Mouse (Mus musculus): ENCODE measurements at regions not wholly inside any gene's neighbourhood (a gene's known extent, or its start where the extent isn't known, plus 50 kb on each side); places are given as distances from the start of the nearest gene placed in this dataset.

GRCm38 (mm10) chr10:12177482-12177881 is 691.7 kb downstream of the Utrn start:
- Histone ChIP-seq H3K9ac (replicated peaks) (no peak overlapping the region), H3K9me3 (replicated peaks) (no peaks in the 10 kb centered on the region), H3K4me1 (no peaks in the 10 kb centered on the region), H3K4me2 (no peak overlapping the region), H3K27me3 (replicated peaks) (no peaks in the 10 kb centered on the region), H3K4me3 (replicated peaks) (no peak overlapping the region), H3K36me3 (no peaks in the 10 kb centered on the region), H3K27ac (replicated peaks) (no peak overlapping the region)
- WGBS: 75% methylated on average over 1 of the region's 1 CpGs
- ATAC-seq (ENCODE audit: low FRiP score): no peak

- Histone ChIP-seq H3K9me3 (replicated peaks) (no peaks in the 10 kb centered on the region), H3K4me3 (replicated peaks) (no peak overlapping the region), H3K36me3 (no peaks in the 10 kb centered on the region), H3K27me3 (replicated peaks) (no peaks in the 10 kb centered on the region), H3K4me1 (no peaks in the 10 kb centered on the region), H3K27ac (replicated peaks) (no peak overlapping the region), H3K9ac (replicated peaks) (no peak overlapping the region), H3K4me2 (no peak overlapping the region)
- ATAC-seq (ENCODE audit: low FRiP score): no peak
- 86% methylated on average over 4 of the region's 4 CpGs for WGBS
Measured at GRCm38 (mm10) chr10:12180965-12181364, 688.2 kb downstream of the Utrn start.

GRCm38 (mm10) chr10:12186918-12187639 is 682.1 kb downstream of the Utrn start:
- Histone ChIP-seq H3K4me1 (peaks cover 4% of the 10 kb centered on the region; the same call in 1 of the 2 replicates), H3K9ac (replicated peaks) (no peak overlapping the region), H3K36me3 (no peaks in the 10 kb centered on the region), H3K27me3 (replicated peaks) (no peaks in the 10 kb centered on the region), H3K27ac (replicated peaks) (no peak overlapping the region), H3K4me3 (replicated peaks) (no peak overlapping the region), H3K4me2 (0 out of 2 replicates have a peak overlapping the region, but pooled peaks have one; percentile 1), H3K9me3 (replicated peaks) (no peaks in the 10 kb centered on the region)
- 56% methylated on average over 13 of the region's 13 CpGs for WGBS
- ATAC-seq (ENCODE audit: low FRiP score): no peak

GRCm38 (mm10) chr10:12187669-12188342 is 681.4 kb downstream of the Utrn start:
- no peaks in the 10 kb centered on the region for H3K27me3 ChIP-seq (replicated peaks)
- 71% methylated on average over 8 of the region's 8 CpGs for WGBS
- 0 out of 2 replicates have a peak overlapping the region, but pooled peaks have one; percentile 1 for H3K4me2 ChIP-seq
- peaks cover 4% of the 10 kb centered on the region; the same call in 1 of the 2 replicates for H3K4me1 ChIP-seq
- no peak overlapping the region for H3K9ac ChIP-seq (replicated peaks)
- H3K36me3 ChIP-seq: no peaks in the 10 kb centered on the region
- H3K9me3 ChIP-seq (replicated peaks): no peaks in the 10 kb centered on the region
- no peak overlapping the region for H3K4me3 ChIP-seq (replicated peaks)
- no peak overlapping the region for H3K27ac ChIP-seq (replicated peaks)
- ATAC-seq (ENCODE audit: low FRiP score): no peak

GRCm38 (mm10) chr10:12190435-12190834 is 678.7 kb downstream of the Utrn start:
- ATAC-seq (ENCODE audit: low FRiP score): no peak
- Histone ChIP-seq H3K9me3 (replicated peaks) (no peaks in the 10 kb centered on the region), H3K4me3 (replicated peaks) (no peak overlapping the region), H3K9ac (replicated peaks) (no peak overlapping the region), H3K27me3 (replicated peaks) (no peaks in the 10 kb centered on the region), H3K4me2 (no peak overlapping the region), H3K4me1 (peaks cover 4% of the 10 kb centered on the region; the same call in 1 of the 2 replicates), H3K36me3 (no peaks in the 10 kb centered on the region), H3K27ac (replicated peaks) (no peak overlapping the region)
- WGBS: 29% methylated on average over 3 of the region's 3 CpGs

- no peak overlapping the region for H3K4me2 ChIP-seq
- no peak overlapping the region for H3K9ac ChIP-seq (replicated peaks)
- H3K4me3 ChIP-seq (replicated peaks): no peak overlapping the region
- H3K27me3 ChIP-seq (replicated peaks): no peaks in the 10 kb centered on the region
- no peak for ATAC-seq (ENCODE audit: low FRiP score)
- H3K27ac ChIP-seq (replicated peaks): no peak overlapping the region
- 94% methylated on average over 2 of the region's 2 CpGs for WGBS
- H3K4me1 ChIP-seq: no peaks in the 10 kb centered on the region
- no peaks in the 10 kb centered on the region for H3K9me3 ChIP-seq (replicated peaks)
- H3K36me3 ChIP-seq: no peaks in the 10 kb centered on the region
Measured at GRCm38 (mm10) chr10:12207301-12207700, 661.9 kb downstream of the Utrn start.

- Histone ChIP-seq H3K36me3 (no peaks in the 10 kb centered on the region), H3K9ac (replicated peaks) (no peak overlapping the region), H3K4me1 (no peaks in the 10 kb centered on the region), H3K4me2 (no peak overlapping the region), H3K27ac (replicated peaks) (no peak overlapping the region), H3K9me3 (replicated peaks) (no peaks in the 10 kb centered on the region), H3K27me3 (replicated peaks) (no peaks in the 10 kb centered on the region), H3K4me3 (replicated peaks) (no peak overlapping the region)
- ATAC-seq (ENCODE audit: low FRiP score): no peak
- WGBS: 27% methylated on average over 2 of the region's 2 CpGs
Measured at GRCm38 (mm10) chr10:12210181-12210580, 659.0 kb downstream of the Utrn start.

- Histone ChIP-seq H3K27ac (replicated peaks) (no peak overlapping the region), H3K4me1 (no peaks in the 10 kb centered on the region), H3K4me2 (no peak overlapping the region), H3K9ac (replicated peaks) (no peak overlapping the region), H3K36me3 (no peaks in the 10 kb centered on the region), H3K27me3 (replicated peaks) (no peaks in the 10 kb centered on the region), H3K9me3 (replicated peaks) (no peaks in the 10 kb centered on the region), H3K4me3 (replicated peaks) (no peak overlapping the region)
- ATAC-seq (ENCODE audit: low FRiP score): no peak
Measured at GRCm38 (mm10) chr10:12218879-12219278, 650.3 kb downstream of the Utrn start.

GRCm38 (mm10) chr10:12234141-12234540 is 635.0 kb downstream of the Utrn start:
- no peaks in the 10 kb centered on the region for H3K27me3 ChIP-seq (replicated peaks)
- no peaks in the 10 kb centered on the region for H3K36me3 ChIP-seq
- H3K4me3 ChIP-seq (replicated peaks): no peak overlapping the region
- H3K4me2 ChIP-seq: no peak overlapping the region
- no peak overlapping the region for H3K9ac ChIP-seq (replicated peaks)
- H3K4me1 ChIP-seq: no peaks in the 10 kb centered on the region
- WGBS: 72% methylated on average over 1 of the region's 1 CpGs
- H3K27ac ChIP-seq (replicated peaks): no peak overlapping the region
- no peak for ATAC-seq (ENCODE audit: low FRiP score)
- H3K9me3 ChIP-seq (replicated peaks): no peaks in the 10 kb centered on the region

- ATAC-seq (ENCODE audit: low FRiP score): peak; percentile 85
- Histone ChIP-seq H3K4me2 (no peak overlapping the region), H3K27ac (replicated peaks) (no peak overlapping the region), H3K9ac (replicated peaks) (no peak overlapping the region), H3K4me1 (no peaks in the 10 kb centered on the region), H3K27me3 (replicated peaks) (no peaks in the 10 kb centered on the region), H3K36me3 (no peaks in the 10 kb centered on the region), H3K4me3 (replicated peaks) (no peak overlapping the region), H3K9me3 (replicated peaks) (no peaks in the 10 kb centered on the region)
- 45% methylated on average over 3 of the region's 3 CpGs for WGBS
Measured at GRCm38 (mm10) chr10:12248853-12249252, 620.3 kb downstream of the Utrn start.

GRCm38 (mm10) chr10:12253274-12253673 is 615.9 kb downstream of the Utrn start:
- Histone ChIP-seq H3K27me3 (replicated peaks) (no peaks in the 10 kb centered on the region), H3K4me1 (no peaks in the 10 kb centered on the region), H3K9me3 (replicated peaks) (no peaks in the 10 kb centered on the region), H3K4me2 (no peak overlapping the region), H3K4me3 (replicated peaks) (no peak overlapping the region), H3K36me3 (no peaks in the 10 kb centered on the region), H3K27ac (replicated peaks) (no peak overlapping the region), H3K9ac (replicated peaks) (no peak overlapping the region)
- 73% methylated on average over 3 of the region's 3 CpGs for WGBS
- ATAC-seq (ENCODE audit: low FRiP score): no peak

GRCm38 (mm10) chr10:12285679-12286078 is 583.5 kb downstream of the Utrn start:
- H3K9ac ChIP-seq (replicated peaks): no peak overlapping the region
- H3K36me3 ChIP-seq: no peaks in the 10 kb centered on the region
- no peaks in the 10 kb centered on the region for H3K4me1 ChIP-seq

More at GRCm38 (mm10) chr10:12285679-12286078, 583.5 kb downstream of the Utrn start:
- H3K27ac ChIP-seq (replicated peaks): no peak overlapping the region
- no peak overlapping the region for H3K4me3 ChIP-seq (replicated peaks)
- WGBS: 90% methylated on average over 3 of the region's 3 CpGs
- H3K4me2 ChIP-seq: no peak overlapping the region
- no peaks in the 10 kb centered on the region for H3K27me3 ChIP-seq (replicated peaks)
- ATAC-seq (ENCODE audit: low FRiP score): no peak
- H3K9me3 ChIP-seq (replicated peaks): no peaks in the 10 kb centered on the region

Measured in neural tube, embryonic 15.5 days (tissue).